Mouse (Mus musculus) v-Abl transformed pro-B cells (cell line): Measurements from ENCODE around the gene Ticrr.

Experiments
- in situ Hi-C, 2 experiments: fragments of 400-800 bp; cut with MboI; formaldehyde crosslinking; loops; one replicate each; pipeline ENCODE4 v1.15.1; 2025; ENCODE audit not compliant: unreplicated experiment in 2 of 2

Ticrr gene

GRCm38 (mm10) chr7:79659578-79660290 is at the start of gene Ticrr:
TSS of gene Ticrr (plus strand) at chr7:79660196.
- in situ Hi-C loops = loop anchor here in 1 of 2 experiments (25.0 kb wide), 1 partner anchor 1103 kb away; no protein-coding TSS in a partner anchor

DNA sequence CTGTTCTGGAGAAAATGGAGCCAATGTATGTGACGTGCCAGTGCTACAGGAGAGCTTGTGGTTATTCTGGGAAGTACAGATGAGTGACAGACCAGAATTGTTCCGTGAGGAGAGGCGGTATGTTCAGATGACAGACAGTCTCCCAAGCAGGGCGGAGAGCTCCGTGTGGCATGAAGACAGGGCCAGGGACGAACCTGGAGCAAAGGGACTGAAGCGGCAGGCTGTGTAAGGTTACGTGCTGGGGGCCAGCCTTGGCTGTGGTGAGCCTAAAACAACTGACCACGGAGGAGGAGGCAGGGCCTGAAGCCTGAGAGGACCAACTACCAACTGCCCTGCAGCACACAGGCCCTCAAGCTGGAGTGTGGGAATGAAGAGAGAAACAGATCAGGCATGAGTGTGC is 48.1 kb upstream of the Ticrr start:
- in situ Hi-C loops = loop anchor here (5.0 kb wide), 1 partner anchor 115 kb away; no protein-coding TSS in a partner anchor

- in situ Hi-C loops = loop anchor here (5.0 kb wide), 1 partner anchor 115 kb away; no protein-coding TSS in a partner anchor
These were observed 47.2 kb upstream of the Ticrr start for GRCm38 (mm10) chr7:79612783-79613182.

- in situ Hi-C loops = loop anchor here (5.0 kb wide), 1 partner anchor 114 kb away; no protein-coding TSS in a partner anchor
These were observed 46.7 kb upstream of the Ticrr start for GRCm38 (mm10) chr7:79613314-79613713.

DNA sequence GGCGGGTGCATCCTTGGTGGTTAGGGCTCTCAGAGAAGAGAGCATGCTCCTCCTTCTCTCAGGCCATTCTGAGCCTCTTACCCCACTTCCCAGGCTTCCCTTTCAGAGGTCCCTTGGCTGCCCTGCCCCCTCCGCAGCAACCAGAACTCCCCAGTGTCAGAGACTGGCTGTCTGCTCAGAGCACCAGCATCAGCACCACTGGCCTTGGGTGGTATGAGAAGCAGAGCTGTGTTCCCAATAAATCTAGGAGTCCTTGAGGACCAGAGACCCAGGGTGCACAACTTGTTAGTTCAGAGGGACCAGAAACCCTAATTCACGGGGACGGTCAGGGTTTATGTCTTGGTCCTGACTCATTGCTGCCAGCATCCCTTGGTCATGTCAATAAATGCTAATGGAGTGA is 45.0 kb upstream of the Ticrr start:
- in situ Hi-C loops = no loop called here

GRCm38 (mm10) chr7:79615941-79616340 is 44.1 kb upstream of the Ticrr start:
- in situ Hi-C loops = no loop called here

DNA sequence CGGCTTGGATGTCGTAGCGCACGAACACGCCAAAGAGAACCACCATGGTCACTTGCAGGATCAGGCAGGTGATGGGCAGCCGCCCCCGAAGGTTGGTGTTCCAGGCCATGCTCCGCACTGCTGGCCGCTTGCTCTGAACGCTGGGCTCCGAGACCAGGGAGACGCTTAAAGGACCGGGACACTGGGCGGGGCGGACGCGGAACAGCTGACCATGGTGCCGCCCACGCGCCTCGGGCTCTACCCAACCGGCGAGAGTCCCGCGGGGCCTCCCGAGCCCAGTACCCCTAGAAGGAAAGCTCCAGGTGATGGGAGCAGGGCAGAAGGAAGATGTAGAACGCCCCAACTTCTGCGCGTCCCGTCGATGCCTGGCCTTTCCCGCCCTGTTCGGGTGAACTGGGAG is 42.6 kb upstream of the Ticrr start, which contains the start of gene Rhcg:
Gene Rhcg, minus strand, starts transcription at position 240 of the 400 bp plus-strand sequence.
- in situ Hi-C loops = no loop called here

- in situ Hi-C loops = no loop called here
These were observed 40.5 kb upstream of the Ticrr start for GRCm38 (mm10) chr7:79619493-79619892.

DNA sequence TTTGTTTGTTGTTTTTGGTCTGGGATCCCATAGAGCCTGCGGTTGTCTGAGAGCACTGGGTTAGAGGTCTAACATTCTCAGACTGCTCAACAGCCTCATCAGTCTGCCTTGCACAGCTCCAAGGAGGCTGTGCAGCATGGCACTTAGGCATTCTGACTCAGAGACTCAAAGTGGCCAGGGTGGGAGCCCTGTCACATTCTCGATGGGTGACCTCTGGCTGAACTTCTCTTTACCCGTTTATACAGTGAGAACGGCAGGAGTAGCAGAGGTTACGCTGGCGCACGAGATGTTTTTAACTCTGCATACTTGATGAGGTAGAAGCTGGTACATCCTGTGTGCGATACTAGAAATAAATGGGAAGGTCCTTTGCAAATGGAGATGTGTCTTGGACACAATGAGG is 36.9 kb upstream of the Ticrr start:
- in situ Hi-C loops = no loop called here

DNA sequence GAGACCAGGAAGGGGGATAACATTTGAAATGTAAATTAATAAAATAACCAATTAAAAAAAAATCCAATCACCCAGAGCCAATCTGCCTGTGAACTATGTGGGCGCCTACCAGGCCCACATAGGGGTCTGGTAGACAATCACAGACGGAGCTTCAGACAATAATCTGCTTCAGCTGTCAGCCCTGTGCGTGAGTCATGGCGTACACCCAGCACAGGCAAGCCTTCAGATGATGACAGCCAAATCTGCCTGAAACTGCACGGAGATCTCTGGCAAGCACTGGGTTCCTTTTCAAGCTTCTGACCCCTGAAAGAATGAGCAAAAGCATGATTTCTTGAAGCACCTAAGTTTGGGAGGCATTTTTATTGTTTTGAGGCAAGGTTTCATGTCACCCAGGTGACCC is 33.8 kb upstream of the Ticrr start:
- in situ Hi-C loops = no loop called here

DNA sequence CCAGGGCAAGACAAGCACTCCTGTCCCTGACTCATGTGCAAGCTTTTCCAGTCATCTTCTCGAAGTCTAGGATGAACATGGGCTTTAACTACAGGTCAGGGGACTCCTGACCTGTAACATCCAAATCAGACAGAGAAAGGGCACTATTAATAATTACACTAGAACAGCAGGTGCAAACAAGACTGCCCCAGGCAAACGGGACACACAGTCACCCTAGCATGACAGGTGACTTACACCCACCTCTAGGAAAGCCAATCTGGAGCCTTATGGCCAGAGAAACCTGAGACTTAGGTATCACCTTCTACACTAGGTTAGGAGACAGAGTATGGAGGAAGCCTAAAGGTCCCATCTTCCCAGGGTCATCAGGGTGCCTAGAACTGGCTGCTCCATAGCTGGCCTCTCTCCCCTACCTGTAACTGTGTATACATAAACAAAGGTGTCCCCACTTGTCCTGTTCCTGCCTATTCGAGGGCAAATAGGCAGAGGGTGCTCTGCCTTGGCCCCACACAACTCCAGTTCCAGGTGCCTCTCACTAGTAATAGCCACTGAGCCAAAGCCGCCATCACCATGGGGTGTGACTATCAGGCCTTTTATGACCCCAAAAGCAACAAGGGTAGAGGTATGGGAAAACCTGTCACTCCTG is 31.6 kb upstream of the Ticrr start:
- in situ Hi-C loops = no loop called here

DNA sequence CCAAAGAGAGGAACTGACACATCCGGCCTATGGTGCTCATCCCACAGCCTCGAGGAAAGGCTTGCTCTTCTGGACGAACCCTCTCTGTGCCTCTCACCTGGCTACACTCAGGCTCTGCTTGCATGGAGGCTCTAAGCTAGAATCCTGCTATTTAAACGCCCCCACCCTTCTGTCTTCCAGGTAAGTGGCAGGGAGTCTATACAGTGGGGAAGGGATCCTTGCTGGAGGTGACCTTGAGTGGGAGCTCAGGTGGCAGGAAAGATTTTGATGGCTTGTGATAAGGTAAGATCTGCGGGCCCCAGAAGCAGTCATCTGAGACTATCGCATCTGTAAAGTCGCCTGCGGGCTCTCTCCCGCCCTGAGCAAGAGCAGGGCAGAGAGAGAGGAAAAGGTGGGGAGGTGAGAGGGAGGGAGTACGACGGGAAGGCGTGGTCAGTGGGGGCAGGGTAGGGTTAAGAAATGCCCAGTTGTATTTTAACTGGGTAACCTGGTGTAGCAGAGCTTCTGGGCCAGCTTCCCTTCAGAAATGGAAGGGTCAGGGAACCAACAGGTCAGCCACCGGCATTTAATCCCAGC is 28.1 kb upstream of the Ticrr start:
- in situ Hi-C loops = no loop called here

DNA sequence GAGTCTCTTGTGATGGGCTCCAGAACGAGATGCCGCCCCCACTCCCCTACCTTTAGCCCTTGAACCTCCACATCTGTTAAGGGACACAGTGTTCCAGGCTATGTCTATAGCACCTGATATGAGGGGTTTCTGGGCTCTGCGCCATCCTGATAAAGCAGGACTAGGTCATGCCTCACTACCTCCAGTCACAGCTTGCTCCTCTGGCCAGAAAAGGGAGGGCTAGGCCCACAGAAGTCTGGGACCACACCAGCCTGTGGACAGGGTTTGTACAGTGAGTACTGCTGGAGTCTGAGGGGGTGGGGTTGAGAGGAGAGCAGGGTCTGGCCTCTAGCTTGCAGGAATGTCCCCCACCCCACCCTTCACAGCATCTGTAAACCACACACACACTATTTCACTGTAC is 12.8 kb upstream of the Ticrr start:
- in situ Hi-C loops = no loop called here

DNA sequence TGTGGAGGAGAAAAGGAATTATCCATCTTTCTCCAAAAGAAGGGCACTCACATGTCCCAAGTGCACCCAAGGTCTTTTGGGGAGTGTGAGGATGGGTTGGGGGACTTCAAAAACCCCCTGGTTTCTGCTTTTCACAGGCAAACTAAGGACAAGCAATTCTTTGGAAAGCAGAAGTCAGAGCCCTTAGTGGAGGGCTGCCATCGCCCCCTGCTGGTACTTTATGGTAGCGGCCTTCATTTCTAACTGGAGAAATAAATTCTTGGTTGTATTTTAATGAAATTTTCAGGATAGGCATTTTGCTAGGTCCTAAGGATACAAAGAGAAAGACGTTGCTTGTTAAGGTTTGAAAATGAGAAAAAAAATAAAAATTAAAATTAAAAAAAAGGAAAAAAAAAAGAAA is 11.0 kb upstream of the Ticrr start:
- in situ Hi-C loops = no loop called here

DNA sequence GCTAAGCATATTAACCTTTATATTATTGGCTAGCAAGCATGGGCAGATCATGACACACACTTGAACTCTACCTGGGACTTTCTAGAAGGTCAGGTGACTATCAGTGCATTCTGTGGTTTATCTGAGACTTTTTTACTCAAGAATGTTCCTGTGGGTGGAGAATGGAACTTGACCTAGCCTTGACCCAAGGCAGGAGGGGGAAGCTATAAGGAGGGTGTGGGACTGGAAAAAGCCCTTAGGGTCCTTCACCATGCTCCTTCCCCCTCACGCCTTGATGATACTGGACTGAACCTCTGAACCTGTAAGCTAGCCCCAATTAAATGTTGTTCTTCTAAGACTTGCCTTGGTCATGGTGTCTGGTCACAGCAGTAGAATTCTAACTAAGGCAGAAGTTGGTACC is 5.8 kb upstream of the Ticrr start:
- in situ Hi-C loops = loop anchor here in 1 of 2 experiments (25.0 kb wide), 1 partner anchor 1108 kb away; no protein-coding TSS in a partner anchor

DNA sequence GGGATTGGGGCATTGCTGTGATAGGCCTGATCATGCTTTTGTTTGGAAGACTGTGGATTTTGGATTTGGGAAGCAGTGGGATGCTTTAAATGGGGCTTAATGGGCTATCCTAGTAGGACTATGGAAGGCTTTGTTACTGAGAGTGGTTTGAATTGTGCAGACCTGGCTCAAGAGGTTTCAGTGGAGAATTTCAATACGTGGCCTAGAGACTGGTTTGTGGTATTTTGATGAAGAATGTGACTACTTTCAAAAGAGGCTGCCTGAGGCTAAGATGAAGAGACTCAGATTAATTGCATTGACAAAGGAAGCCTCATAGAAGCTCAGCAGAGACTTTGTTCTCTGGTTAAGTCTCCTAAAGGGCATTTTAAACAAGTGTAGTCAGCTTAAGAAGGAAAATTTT is 5.4 kb upstream of the Ticrr start:
- in situ Hi-C loops = loop anchor here in 1 of 2 experiments (25.0 kb wide), 1 partner anchor 1108 kb away; no protein-coding TSS in a partner anchor

DNA sequence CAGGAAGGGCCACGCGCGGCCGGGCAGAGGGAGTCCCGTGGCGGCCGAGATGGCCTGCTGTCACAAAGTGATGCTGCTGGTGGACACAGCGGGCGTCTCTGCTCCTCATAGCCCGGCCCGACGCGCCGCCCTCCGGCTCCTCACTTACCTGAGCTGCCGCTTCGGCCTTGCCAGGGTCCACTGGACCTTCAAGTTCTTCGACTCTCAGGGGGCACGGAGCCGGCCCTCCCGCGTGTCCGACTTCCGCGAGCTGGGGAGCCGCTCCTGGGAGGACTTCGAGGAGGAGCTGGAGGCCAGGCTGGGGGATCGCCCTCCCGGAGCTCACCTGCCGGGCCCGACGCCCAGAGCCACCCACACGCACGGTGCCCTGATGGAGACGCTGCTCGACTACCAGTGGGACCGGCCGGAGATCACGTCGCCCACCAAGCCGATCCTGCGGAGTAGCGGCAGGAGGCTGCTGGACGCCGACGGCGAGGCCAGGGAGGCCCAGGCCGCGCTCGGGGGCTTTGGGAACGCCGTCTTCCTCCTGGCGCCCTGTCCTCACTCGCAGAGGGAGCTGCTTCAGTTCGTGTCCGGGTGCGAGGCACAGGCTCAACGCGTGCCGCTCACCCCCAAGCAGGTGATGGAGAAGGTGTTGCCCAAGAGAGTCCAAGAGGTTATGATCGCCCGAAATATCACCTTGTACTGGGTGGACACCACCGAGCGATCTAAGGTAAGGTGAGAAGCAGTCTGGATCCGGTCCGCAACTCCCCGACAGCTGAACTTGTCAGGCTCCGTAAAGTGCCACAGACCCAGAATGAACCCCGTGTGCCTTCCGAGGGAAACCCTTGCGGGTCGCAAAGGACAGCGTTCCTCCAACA is 525 bp downstream of the Ticrr start:
- in situ Hi-C loops = loop anchor here in 1 of 2 experiments (25.0 kb wide), 1 partner anchor 1102 kb away; no protein-coding TSS in a partner anchor

GRCm38 (mm10) chr7:79661253-79661890 is 1.4 kb downstream of the Ticrr start:
- in situ Hi-C loops = loop anchor here in 1 of 2 experiments (25.0 kb wide), 1 partner anchor 1101 kb away; no protein-coding TSS in a partner anchor

GRCm38 (mm10) chr7:79666690-79667089 is 6.7 kb downstream of the Ticrr start:
- in situ Hi-C loops = loop anchor here in 1 of 2 experiments (25.0 kb wide), 1 partner anchor 1096 kb away; no protein-coding TSS in a partner anchor
